Mouse (Mus musculus) kidney, postnatal 10 days (tissue): ENCODE data around the gene Pus1.
"Not testable (repeated sequence)": the region's sequence is repeated elsewhere in the genome, so short reads cannot be mapped to it uniquely, and the experiment has no call there.

Experiments used
- DNase-seq: peaks from one replicate; pipeline ENCODE4 v3.0.0; 2021; ENCODE audit warnings: mixed read lengths

Gene Pus1

GRCm38 (mm10) chr5:110780761-110781528 is 486 bp upstream of the Pus1 start:
- DNase-seq, result peak; percentile 47

GRCm38 (mm10) chr5:110779276-110779997 is 1.0 kb downstream of the Pus1 start:
- no peak for DNase-seq

GRCm38 (mm10) chr5:110778263-110778662 is 2.2 kb downstream of the Pus1 start:
- DNase-seq, result no peak

- DNase-seq, result no peak
These were observed 4.3 kb downstream of the Pus1 start for GRCm38 (mm10) chr5:110776141-110776540.

- no peak for DNase-seq
These were observed 5.9 kb downstream of the Pus1 start for GRCm38 (mm10) chr5:110774511-110774910.

- not testable (repeated sequence) for DNase-seq
These were observed 7.5 kb downstream of the Pus1 start for GRCm38 (mm10) chr5:110772945-110773344.

- DNase-seq, result peak; percentile 100
These were observed 9.9 kb downstream of the Pus1 start, which contains the start of gene Ep400 for GRCm38 (mm10) chr5:110770448-110771158. Ep400 (minus strand) TSS chr5:110770717.

GRCm38 (mm10) chr5:110770031-110770445 is 10.4 kb downstream of the Pus1 start:
- peak; percentile 79 for DNase-seq

- DNase-seq, result no peak
These were observed 11.2 kb downstream of the Pus1 start for GRCm38 (mm10) chr5:110769272-110769671.

- DNase-seq, result no peak
These were observed 16.6 kb downstream of the Pus1 start for GRCm38 (mm10) chr5:110763890-110764289.

GRCm38 (mm10) chr5:110745021-110745420 is 35.4 kb downstream of the Pus1 start:
- DNase-seq, result no peak

- no peak for DNase-seq
These were observed 40.8 kb downstream of the Pus1 start for GRCm38 (mm10) chr5:110739496-110740275.

GRCm38 (mm10) chr5:110735606-110736005 is 44.9 kb downstream of the Pus1 start:
- no peak for DNase-seq

- DNase-seq, result no peak
These were observed 47.1 kb downstream of the Pus1 start for GRCm38 (mm10) chr5:110733231-110733823.

- DNase-seq, result no peak
These were observed 49.2 kb downstream of the Pus1 start for GRCm38 (mm10) chr5:110731227-110731626.

- DNase-seq, result no peak
These were observed 52.6 kb downstream of the Pus1 start for GRCm38 (mm10) chr5:110727850-110728249.
